Mouse (Mus musculus): ENCODE data around the gene Gm5089.

- TF ChIP-seq CTCF (IDR thresholded peaks at IDR 0.05) (no peak), POLR2A (IDR thresholded peaks at IDR 0.05; ENCODE audit: insufficient read depth, low read depth, low read length) (no peak)
These were observed 9.3 kb upstream of the Gm5089 start for GRCm38 (mm10) chr14:122460226-122460625.

Data from heart, adult 2 months (tissue).